Mouse (Mus musculus): ENCODE measurements around the gene Sstr2.
"Not testable (repeated sequence)": the region's sequence is repeated elsewhere in the genome, so short reads cannot be mapped to it uniquely, and the experiment has no call there.

The Sstr2 gene

DNA sequence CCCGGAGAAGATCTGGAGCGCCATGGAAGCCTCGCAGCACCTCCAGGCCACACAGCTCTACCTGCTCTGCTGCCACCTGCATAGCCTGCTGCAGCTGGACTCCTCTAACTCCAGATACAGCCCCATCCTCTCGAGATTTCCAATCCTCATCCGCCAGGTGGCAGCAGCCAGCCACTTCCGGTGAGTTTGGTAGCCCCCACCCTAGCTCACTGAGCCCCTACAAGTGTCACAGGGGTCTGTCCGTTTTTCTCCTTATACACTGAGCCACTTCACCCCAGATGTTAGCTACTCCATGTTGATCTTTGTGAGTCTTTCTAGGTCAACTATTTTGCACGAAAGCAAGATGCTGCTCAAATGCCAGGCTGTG is 32.7 kb downstream of the Sstr2 start:
- in situ Hi-C loops (cut with MboI; ENCODE audit: unreplicated experiment in 2 of 2): no loop called here

DNA sequence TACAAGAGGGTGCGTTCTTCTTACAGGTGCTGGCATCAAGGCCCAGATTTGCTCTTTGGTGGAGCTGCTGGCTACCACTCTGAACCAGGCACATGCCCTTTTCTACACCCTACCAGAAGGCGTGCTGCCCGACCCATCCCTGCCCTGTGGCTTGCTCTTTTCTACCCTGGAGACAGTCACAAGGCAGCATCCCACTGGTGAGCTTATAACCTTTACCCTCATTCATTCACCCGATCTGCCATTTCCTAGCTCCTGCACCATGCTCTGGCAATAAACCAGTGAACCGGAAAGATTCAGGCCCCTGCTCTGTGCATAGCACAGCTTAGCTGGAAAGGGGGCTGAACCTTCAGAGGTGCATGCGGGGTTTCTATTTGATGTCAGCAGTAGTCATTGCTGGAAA is 33.4 kb downstream of the Sstr2 start:
- in situ Hi-C loops (cut with MboI; ENCODE audit: unreplicated experiment in 2 of 2): no loop called here

DNA sequence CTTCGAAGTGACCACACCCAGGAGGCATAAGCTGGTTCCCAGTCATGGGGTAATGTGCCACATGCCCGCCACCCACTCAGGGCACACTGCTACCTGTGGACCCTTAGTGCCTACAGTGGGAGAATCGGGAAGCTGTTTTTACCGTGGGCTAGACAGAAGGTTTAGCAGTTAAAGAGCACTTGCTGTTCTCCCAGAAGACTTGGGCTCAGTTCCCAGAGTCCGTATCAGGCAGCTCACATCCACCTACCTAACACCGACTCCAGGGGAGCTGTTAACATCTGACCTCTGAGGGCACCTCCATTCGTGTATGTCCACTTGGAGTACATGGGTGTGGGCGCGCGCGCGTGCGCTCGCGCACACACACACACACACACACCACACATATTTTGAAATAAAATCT is 35.0 kb downstream of the Sstr2 start:
- in situ Hi-C loops (cut with MboI; ENCODE audit: unreplicated experiment in 2 of 2): no loop called here

DNA sequence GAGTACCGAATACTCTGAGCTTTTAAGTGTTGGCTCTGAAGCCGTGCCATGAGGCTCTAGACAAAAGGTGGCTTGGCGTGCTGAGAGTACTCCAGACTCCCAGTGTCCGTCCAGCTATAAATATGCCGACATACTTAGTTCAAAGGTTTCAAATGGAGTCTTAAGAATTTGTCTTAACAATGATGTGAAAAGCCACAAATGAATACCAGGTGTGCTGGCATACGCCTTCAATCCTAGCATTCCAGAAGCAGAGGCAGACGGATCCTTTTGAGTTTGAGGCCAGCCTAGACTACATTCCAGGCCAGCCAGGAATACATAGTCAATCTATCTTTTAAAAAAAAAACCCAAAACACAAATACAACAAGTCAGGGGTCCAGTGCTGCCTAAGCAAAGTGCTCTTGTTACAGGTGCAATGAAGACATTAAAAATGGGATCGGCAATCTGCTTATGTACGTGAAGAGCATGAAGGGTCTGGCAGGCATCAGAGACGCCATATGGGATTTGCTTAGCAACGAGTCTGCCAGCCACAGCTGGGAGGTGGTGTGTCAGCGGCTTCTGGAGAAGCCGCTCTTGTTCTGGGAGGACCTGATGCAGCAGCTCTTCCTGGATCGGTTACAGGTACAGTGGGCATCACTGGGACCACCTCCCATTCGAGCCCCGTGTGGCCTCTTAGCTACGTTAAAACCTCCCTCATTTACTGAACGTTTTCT is 35.6 kb downstream of the Sstr2 start:
- in situ Hi-C loops (cut with MboI; ENCODE audit: unreplicated experiment in 2 of 2): no loop called here

DNA sequence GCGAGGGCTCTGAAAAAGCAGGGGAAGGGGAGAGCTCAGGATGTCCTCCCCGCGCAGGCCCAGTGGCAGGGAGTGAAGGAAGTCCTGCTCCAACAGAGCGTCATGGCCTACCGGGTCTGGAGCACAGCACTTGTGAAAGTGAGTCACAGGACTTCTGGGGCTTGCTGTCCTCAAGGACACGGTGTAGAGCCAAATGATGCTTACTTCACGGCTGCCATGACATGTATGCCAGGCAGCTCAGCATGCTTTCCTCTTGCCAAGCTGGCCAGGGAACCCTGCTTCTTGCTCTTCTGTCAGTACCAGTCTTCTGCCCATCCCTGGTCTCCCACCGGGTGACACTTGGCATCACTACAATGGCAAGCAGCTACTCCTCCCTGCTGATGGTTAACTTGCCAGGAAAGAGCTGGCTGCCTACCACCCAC is 37.4 kb downstream of the Sstr2 start:
- in situ Hi-C loops (cut with MboI; ENCODE audit: unreplicated experiment in 2 of 2): no loop called here

DNA sequence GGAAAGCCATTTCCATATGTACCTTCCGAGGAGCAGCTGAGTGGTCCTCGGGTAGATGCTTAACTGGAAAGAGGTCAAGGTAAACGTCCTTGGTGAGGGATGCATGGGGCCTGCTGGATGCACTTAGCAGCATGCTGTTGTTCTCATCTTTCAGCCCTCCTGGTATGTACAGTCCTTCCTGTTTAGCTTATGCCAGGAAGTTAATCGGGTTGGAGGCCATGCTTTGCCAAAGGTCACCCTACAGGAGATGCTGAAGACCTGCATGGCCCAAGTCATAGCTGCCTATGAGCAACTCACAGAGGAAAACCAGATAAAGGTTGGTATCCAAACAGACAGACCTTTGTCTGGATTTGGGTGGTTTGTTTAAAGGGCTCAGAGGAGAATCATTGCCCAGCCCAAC is 38.1 kb downstream of the Sstr2 start:
- in situ Hi-C loops (cut with MboI; ENCODE audit: unreplicated experiment in 2 of 2): no loop called here

DNA sequence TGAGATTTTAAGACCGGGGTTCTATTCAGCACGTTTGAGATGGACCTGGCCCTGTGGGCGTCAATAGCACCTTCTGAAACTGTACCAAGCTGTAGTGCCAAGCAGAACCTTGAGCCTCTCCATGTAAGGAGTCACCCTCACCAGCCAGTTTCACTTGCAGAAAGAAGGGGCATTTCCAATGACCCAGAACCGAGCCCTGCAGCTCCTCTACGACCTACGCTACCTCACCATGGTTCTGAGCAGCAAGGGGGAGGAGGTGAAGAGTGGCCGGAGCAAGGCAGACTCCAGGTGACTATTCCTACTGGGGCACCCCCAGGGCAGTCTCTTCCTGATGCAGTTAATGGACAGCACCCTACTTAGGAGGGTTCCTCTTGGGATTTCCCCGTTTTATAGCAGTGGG is 39.2 kb downstream of the Sstr2 start:
- in situ Hi-C loops (cut with MboI; ENCODE audit: unreplicated experiment in 2 of 2): no loop called here

DNA sequence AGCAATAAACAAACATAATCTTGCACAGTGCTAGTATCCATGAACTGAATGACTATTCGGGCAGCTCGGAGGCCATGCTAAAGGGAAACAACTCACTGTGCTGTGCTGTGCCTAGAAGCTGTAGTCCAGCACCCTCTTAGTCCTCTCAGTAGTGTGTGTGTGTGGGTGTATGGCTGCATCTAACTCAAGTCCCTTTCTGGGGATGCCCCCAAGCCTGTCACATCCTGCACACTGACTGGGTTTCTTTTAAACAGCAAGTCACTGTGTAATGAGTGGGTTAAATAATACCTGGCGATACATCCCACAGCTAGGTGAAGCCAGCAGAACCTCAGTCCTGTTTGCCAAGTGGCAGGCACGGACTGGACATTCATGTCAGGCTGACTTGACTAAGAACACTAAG is 39.6 kb downstream of the Sstr2 start:
- in situ Hi-C loops (cut with MboI; ENCODE audit: unreplicated experiment in 2 of 2): no loop called here

DNA sequence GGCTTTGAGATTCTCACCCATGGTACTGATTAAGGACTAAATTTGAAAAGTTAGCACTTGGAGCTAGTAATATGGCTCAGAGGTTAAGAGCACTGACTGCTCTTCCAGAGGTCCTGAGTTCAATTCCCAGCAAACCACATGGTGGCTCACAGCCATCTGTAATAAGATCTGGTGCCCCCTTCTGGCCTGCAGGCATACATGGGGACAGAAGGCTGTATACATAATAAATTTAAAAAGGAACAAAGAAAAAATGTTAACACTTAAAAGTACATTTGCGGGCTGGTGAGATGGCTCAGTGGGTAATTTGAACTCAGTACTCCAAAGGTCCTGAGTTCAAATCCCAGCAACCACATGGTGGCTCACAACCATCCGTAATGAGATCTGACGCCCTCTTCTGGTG is 41.1 kb downstream of the Sstr2 start:
- in situ Hi-C loops (cut with MboI; ENCODE audit: unreplicated experiment in 2 of 2): not testable (repeated sequence)

DNA sequence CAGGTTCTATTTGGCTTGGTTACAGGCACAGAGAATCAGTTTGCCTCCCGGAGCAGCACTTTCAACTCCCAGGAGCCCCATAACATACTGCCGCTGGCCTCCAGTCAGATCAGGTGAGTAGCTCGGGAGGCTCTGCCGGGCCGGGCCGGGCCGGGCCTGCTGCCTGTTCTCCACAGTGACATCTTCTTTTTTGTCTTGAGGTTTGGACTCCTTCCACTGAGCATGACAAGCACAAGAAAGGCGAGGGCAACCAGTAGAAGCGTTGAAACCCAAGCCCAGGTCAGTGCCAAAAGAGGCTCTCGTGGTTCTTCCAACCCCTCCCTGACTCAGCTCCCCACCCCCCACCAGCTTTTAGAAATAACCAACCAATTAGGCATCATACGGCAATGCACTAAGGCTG is 41.8 kb downstream of the Sstr2 start:
- in situ Hi-C loops (cut with MboI; ENCODE audit: unreplicated experiment in 2 of 2): no loop called here

DNA sequence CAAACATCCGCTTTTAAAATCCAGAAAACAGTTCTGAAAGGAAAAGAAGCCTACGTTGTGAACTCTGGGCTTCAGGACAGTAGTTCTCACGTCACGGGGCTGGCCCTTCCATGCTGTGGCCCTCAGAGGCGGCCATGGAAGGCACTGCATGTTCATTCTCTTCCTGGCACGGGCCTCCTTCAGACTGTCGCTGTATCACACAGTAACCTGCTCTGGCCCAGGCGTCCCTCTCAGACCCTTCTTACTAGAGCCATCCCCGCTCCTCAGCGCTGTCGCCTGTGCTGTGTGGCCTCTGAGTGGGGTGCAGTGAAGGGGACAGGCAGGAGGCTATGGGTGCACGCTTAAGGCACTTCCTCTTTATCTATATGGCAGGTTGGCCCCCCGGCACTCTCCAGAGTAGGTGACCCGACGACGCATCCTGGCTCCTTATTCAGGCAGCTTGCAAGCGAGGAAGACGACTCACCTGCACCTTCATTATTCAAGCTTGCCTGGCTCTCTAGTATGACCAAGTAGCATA is 42.8 kb downstream of the Sstr2 start:
- in situ Hi-C loops (cut with MboI; ENCODE audit: unreplicated experiment in 2 of 2): no loop called here

DNA sequence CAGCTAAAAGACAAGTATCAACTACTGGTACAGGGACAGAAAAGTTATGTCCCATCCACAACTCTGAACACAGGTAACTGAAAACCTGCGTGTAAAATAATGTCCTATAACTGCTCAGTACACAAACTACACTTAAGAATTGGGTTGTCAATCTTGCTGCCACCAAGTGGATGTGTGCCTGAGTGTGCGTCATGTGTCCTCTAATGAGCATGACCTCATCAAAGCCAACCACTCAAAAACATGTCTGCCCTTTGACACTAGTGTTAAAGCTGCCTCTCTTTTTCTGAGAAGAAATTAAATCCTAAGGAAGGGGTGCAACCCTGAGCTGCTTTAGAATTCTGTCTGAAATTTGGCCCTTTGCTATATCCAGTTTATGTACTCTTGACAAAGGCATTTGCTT is 45.1 kb downstream of the Sstr2 start:
- in situ Hi-C loops (cut with MboI; ENCODE audit: unreplicated experiment in 2 of 2): no loop called here

DNA sequence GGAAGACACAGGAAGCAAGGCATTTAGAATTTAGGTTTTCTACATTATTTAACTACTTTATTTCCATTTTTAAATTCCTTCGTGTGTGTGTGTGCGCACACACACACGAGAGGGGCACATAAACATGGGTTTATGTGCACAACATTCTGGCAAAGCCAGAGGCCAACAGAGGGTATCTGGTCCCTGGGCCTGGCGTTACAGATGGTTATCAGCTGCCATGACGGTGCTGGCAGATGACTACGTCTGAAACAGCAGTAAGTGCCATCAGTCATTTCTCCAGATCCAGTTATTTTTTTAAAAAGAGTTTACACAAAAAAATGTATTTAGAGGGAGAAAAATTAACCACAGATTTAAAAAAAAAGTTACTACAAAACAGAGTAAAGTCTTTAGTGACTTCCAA is 47.1 kb downstream of the Sstr2 start:
- in situ Hi-C loops (cut with MboI; ENCODE audit: unreplicated experiment in 2 of 2): no loop called here

DNA sequence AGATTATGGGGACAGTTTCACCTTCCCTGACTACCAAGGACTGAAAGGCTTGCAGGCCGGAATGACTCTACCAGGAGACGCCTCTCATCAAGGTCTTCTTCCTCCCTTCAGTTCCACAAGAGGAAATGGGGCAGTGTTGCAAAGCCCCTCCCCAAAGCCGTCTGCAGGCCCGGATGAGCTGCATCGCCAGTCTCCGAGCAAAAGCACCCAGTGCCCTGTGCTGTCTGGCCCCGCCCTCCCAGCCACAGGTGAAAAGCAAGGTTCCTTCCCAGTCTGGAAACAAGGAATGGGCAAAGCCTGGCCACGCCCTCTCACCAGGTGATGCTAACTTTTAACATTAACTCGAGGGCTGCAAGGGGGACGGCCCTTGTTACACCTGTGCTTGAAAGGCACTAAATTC is 47.5 kb downstream of the Sstr2 start:
- in situ Hi-C loops (cut with MboI; ENCODE audit: unreplicated experiment in 2 of 2): no loop called here

DNA sequence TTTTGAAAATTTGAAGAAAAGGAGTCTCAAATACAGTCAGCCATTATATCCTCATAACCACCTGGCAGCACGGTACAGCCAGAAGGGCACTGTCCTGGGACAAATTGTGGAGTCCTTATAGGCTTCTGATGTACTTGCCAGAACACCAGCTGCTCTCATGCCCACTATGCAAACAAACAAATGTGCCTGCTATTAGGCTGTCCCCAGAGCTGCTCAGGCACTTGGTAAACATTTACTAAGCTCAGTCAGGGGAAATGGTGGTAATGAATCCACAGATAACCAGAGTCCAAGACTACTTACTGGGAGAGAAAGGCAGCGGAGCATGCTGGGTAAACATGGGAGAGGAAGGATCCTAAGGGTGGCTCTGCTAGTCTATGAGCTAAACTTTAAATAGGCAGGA is 48.0 kb downstream of the Sstr2 start:
- in situ Hi-C loops (cut with MboI; ENCODE audit: unreplicated experiment in 2 of 2): no loop called here

DNA sequence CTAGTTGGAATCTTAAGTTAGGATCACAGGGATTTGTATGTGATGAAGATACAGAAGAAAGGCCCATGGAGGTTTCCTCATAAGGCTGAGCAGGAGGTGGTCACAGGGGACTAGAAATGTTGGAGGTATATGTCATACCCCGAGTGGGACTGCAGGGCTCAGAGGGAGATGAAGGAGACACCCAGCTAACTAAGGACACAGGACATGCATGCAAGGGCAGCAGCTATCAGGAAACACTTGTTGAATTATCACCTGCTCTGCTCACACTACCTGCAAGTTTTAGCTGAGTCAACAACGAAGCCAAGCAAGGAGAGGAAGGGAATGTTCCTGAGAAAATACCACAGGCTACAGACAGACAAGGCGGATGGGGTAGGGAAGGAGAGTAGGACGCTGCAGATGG is 48.6 kb downstream of the Sstr2 start:
- in situ Hi-C loops (cut with MboI; ENCODE audit: unreplicated experiment in 2 of 2): no loop called here

DNA sequence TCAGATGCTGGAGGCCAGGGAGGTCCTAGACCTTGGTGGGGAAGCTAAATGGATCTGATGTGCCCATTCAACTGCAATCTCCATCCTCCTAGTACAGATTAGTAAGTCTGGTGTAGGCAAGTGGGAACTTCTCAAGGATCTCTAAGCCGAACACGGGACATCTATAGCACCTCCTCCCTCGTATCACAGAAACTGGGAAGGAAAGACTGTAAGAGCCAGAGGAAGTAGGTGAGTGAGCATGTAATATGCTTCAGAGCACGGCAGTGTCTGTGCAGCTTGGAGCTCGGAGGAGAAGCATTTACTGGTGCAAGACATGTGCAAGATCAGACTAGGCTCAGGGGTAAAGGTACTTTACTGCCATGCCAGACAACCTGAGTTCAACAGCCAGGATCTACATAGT is 49.7 kb downstream of the Sstr2 start:
- in situ Hi-C loops (cut with MboI; ENCODE audit: unreplicated experiment in 2 of 2): no loop called here

DNA sequence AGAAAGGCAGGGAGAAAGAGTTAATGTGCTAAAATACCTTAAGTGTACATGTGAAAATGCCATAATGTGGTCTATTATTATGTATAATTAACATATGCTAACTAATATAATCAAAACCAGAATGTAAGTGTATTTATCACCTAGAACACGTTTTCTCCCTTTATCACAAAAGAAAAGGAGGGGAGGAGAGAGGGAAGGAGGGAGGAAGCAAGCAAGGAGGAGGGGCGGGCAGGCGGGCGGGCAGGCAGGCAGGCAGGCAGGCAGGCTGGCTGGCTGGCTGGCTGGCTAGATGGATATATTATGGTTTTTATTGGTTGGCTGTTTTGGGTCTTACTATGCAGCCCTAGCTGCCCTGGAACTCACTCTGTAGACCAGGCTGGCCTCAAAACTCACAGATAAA is 50.6 kb downstream of the Sstr2 start:
- in situ Hi-C loops (cut with MboI; ENCODE audit: unreplicated experiment in 2 of 2): no loop called here

DNA sequence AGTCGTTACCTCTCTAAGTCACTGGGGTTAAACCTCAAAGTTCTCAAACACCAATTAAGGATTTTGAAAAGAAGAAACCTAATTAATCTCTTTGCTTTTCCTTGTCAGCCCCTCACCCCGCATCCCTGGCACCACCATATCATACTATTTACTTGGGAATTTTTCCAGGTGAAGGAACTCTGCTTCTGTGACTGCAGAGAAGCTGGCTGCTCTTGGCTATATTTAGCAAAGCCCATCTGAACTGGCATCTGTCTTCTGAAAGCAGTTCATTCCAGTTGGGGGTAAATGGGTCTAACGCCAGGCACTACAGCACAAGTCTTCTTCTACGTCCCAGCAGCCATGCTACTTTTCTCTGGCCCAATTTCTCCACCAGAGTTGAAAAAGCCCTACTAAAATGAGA is 54.5 kb downstream of the Sstr2 start:
- in situ Hi-C loops (cut with MboI; ENCODE audit: unreplicated experiment in 2 of 2): no loop called here

DNA sequence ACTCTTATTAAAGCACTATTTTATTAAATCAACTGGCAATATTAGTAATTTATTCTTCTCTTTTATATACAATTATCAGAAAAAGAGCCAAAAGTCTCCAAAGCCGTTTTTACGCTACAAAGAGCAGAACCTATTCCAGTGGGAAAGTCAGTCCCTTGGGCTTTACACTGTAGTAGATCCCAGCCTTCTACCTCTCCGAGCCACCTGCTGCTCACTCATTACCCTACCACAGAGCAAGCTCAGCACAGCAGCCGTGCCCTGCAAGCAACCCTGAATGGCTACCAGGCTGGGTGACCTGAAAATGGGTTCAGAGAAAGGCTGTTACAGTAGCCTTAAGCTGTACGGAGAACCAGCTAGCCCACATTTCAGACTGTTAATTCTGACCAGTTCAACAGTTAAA is 55.5 kb downstream of the Sstr2 start:
- in situ Hi-C loops (cut with MboI; ENCODE audit: unreplicated experiment in 2 of 2): no loop called here
